Mouse (Mus musculus): Measurements from ENCODE around the gene Cfap61.

The Cfap61 gene

GRCm38 (mm10) chr2:146121551-146121950 lies 187.0 kb downstream of the Cfap61 start:
- no peak for TF ChIP-seq GATA4 (IDR thresholded peaks at IDR 0.05; ENCODE audit: insufficient replicate concordance, low read length)

- TF ChIP-seq GATA4 (IDR thresholded peaks at IDR 0.05; ENCODE audit: insufficient replicate concordance, low read length) = no peak
Measured at GRCm38 (mm10) chr2:146125129-146125528, 190.5 kb downstream of the Cfap61 start.

GRCm38 (mm10) chr2:146128622-146129021 lies 194.0 kb downstream of the Cfap61 start:
- no peak for TF ChIP-seq GATA4 (IDR thresholded peaks at IDR 0.05; ENCODE audit: insufficient replicate concordance, low read length)

GRCm38 (mm10) chr2:146130514-146130913 lies 195.9 kb downstream of the Cfap61 start:
- TF ChIP-seq GATA4 (IDR thresholded peaks at IDR 0.05; ENCODE audit: insufficient replicate concordance, low read length) = no peak

GRCm38 (mm10) chr2:146134275-146134674 lies 199.7 kb downstream of the Cfap61 start:
- no peak for TF ChIP-seq GATA4 (IDR thresholded peaks at IDR 0.05; ENCODE audit: insufficient replicate concordance, low read length)

- no peak for TF ChIP-seq GATA4 (IDR thresholded peaks at IDR 0.05; ENCODE audit: insufficient replicate concordance, low read length)
Measured at GRCm38 (mm10) chr2:146140711-146141110, 206.1 kb downstream of the Cfap61 start.

- no peak for TF ChIP-seq GATA4 (IDR thresholded peaks at IDR 0.05; ENCODE audit: insufficient replicate concordance, low read length)
Measured at GRCm38 (mm10) chr2:146147306-146147705, 212.7 kb downstream of the Cfap61 start.

- TF ChIP-seq GATA4 (IDR thresholded peaks at IDR 0.05; ENCODE audit: insufficient replicate concordance, low read length) = no peak
Measured at GRCm38 (mm10) chr2:146147801-146148200, 213.2 kb downstream of the Cfap61 start.

GRCm38 (mm10) chr2:146149206-146149974 lies 214.8 kb downstream of the Cfap61 start:
- TF ChIP-seq GATA4 (IDR thresholded peaks at IDR 0.05; ENCODE audit: insufficient replicate concordance, low read length) = no peak

- TF ChIP-seq GATA4 (IDR thresholded peaks at IDR 0.05; ENCODE audit: insufficient replicate concordance, low read length) = no peak
Measured at GRCm38 (mm10) chr2:146168017-146168803, 233.6 kb downstream of the Cfap61 start.

GRCm38 (mm10) chr2:146169492-146169891 lies 234.9 kb downstream of the Cfap61 start:
- no peak for TF ChIP-seq GATA4 (IDR thresholded peaks at IDR 0.05; ENCODE audit: insufficient replicate concordance, low read length)

- no peak for TF ChIP-seq GATA4 (IDR thresholded peaks at IDR 0.05; ENCODE audit: insufficient replicate concordance, low read length)
Measured at GRCm38 (mm10) chr2:146172106-146172505, 237.5 kb downstream of the Cfap61 start.

GRCm38 (mm10) chr2:146174173-146174572 lies 239.6 kb downstream of the Cfap61 start:
- no peak for TF ChIP-seq GATA4 (IDR thresholded peaks at IDR 0.05; ENCODE audit: insufficient replicate concordance, low read length)

- no peak for TF ChIP-seq GATA4 (IDR thresholded peaks at IDR 0.05; ENCODE audit: insufficient replicate concordance, low read length)
Measured at GRCm38 (mm10) chr2:146178718-146179117, 244.1 kb downstream of the Cfap61 start.

GRCm38 (mm10) chr2:146183830-146184793 lies 249.5 kb downstream of the Cfap61 start:
- TF ChIP-seq GATA4 (IDR thresholded peaks at IDR 0.05; ENCODE audit: insufficient replicate concordance, low read length) = no peak
